Mouse (Mus musculus): ENCODE data around the gene Sfi1. TPM values are rescaled to one million over a fixed set of nuclear protein-coding genes. Genes with fewer than 3 reads are reported as not detected.
"Not testable (repeated sequence)": the region's sequence is repeated elsewhere in the genome, so short reads cannot be mapped to it uniquely, and the experiment has no call there.

The Sfi1 gene
- polyA plus RNA-seq, 1 experiment from 2014 or later: 3.1 TPM

DNA sequence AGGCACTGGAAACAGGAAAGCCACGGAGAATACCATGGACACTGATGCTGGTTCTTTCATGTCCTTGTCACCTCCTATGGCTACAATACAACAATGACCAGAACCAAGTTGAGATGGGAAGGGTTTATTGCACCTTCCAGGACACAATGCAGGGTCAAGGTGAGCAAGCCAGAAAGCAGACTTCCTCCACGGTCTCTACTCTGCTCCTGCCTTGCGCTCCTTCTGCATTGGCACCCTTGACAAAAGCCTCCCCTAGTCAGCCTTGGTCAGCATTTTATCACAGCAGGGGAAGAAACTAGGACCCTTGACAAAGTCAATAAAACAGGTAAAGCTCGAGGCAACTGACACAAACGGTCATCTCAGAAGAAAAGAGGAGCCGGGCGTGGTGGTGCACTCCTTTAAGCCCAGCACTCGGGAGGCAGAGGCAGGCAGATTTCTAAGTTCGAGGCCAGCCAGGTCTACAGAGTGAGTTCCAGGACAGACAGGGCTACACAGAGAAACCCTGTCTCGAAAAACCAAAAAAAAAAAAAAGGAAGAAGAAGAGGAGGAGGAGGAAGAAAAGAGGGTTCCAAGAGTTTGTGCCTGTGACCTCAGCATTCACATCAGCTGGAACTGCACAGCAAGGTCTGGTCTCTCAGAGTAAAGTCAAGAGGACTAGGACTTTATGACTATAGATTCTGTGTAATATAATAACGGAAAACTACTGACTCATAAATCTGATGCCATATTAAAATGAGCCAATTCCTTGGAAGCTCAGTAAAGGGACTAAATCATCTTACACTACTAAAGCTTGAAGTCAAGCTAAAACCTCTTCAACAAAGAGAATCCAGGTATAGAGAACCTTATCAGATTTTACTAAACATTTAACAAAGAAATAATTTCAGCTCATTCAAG is 19.6 kb downstream of the Sfi1 start:
- DNase-seq: peak; percentile 54
- 74% methylated on average over 11 of the region's 11 CpGs for WGBS (ENCODE audit: insufficient replicate concordance)
- H3K4me1 ChIP-seq (ENCODE audit: insufficient read depth); H3K36me3 ChIP-seq (replicated peaks; ENCODE audit: insufficient read depth, low read length); H3K27me3 ChIP-seq (ENCODE audit: insufficient read depth, low read length); H3K4me3 ChIP-seq (ENCODE audit: low read depth, low read length); H3K27ac ChIP-seq (ENCODE audit: low read depth); H3K9me3 ChIP-seq (ENCODE audit: low read length); H3K4me2 ChIP-seq (ENCODE audit: low read depth, low read length); H3K9ac ChIP-seq (replicated peaks): not testable (repeated sequence)
- peak; percentile 28 for ATAC-seq

GRCm38 (mm10) chr11:3172526-3172925 is 20.7 kb downstream of the Sfi1 start:
- not testable (repeated sequence) for DNase-seq; H3K4me2 ChIP-seq (ENCODE audit: low read depth, low read length); H3K9me3 ChIP-seq (ENCODE audit: low read length); H3K4me3 ChIP-seq (ENCODE audit: low read depth, low read length); H3K36me3 ChIP-seq (replicated peaks; ENCODE audit: insufficient read depth, low read length); H3K27ac ChIP-seq (ENCODE audit: low read depth); H3K4me1 ChIP-seq (ENCODE audit: insufficient read depth); ATAC-seq; H3K9ac ChIP-seq (replicated peaks); H3K27me3 ChIP-seq (ENCODE audit: insufficient read depth, low read length)
- WGBS (ENCODE audit: insufficient replicate concordance): 45% methylated on average over 4 of the region's 6 CpGs

DNA sequence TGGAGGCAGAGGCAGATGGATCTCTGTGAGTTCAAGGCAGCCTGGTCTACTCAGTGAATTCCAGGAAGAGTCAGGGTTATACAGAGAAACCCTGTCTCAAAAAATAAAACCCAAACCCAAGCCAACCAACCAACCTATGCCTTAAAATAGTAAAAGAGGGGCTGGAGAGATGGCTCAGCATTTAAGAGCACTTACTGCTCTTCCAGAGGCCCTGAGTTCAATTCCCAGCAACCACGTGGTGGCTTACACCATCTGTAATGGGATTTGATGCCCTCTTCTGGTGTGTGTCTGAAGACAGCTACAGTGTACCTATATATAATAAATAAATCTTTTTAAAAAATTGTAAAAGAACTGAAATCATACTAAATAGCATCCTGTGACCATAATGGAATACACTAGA is 21.3 kb downstream of the Sfi1 start:
- not testable (repeated sequence) for H3K9me3 ChIP-seq (ENCODE audit: low read length); H3K4me3 ChIP-seq (ENCODE audit: low read depth, low read length); H3K4me2 ChIP-seq (ENCODE audit: low read depth, low read length); H3K36me3 ChIP-seq (replicated peaks; ENCODE audit: insufficient read depth, low read length); H3K9ac ChIP-seq (replicated peaks); H3K27ac ChIP-seq (ENCODE audit: low read depth); ATAC-seq; H3K4me1 ChIP-seq (ENCODE audit: insufficient read depth); DNase-seq; H3K27me3 ChIP-seq (ENCODE audit: insufficient read depth, low read length)
- 61% methylated on average over 1 of the region's 1 CpGs for WGBS (ENCODE audit: insufficient replicate concordance)

- not testable (repeated sequence) for ATAC-seq; H3K27ac ChIP-seq (ENCODE audit: low read depth); H3K9ac ChIP-seq (replicated peaks); DNase-seq; H3K27me3 ChIP-seq (ENCODE audit: insufficient read depth, low read length); H3K9me3 ChIP-seq (ENCODE audit: low read length); H3K4me2 ChIP-seq (ENCODE audit: low read depth, low read length); H3K4me1 ChIP-seq (ENCODE audit: insufficient read depth); H3K36me3 ChIP-seq (replicated peaks; ENCODE audit: insufficient read depth, low read length); H3K4me3 ChIP-seq (ENCODE audit: low read depth, low read length)
- WGBS (ENCODE audit: insufficient replicate concordance): 58% methylated on average over 2 of the region's 2 CpGs
These were observed 24.2 kb downstream of the Sfi1 start for GRCm38 (mm10) chr11:3169042-3169441.

DNA sequence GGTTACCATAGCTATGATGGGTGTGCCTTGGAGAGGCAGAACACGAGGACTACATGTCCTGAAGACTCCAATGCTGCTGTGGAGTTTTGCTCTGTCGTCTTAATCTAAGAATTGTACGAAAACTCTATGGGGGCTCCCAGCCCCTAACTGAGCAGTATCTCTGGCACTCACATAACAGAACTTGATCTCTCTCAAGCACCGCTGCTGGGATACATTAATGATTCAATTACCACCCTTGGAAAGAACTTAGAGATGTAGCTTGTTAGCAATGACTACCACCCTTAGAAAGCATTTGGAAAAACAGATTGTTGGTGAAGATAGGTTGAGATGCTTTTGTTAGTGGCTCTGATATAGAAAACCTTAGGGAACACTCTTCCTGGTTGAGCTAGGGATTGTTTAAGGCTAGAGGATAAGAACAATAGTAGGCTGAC is 25.7 kb downstream of the Sfi1 start:
- not testable (repeated sequence) for H3K27ac ChIP-seq (ENCODE audit: low read depth); H3K4me2 ChIP-seq (ENCODE audit: low read depth, low read length); H3K4me3 ChIP-seq (ENCODE audit: low read depth, low read length); H3K4me1 ChIP-seq (ENCODE audit: insufficient read depth); H3K9ac ChIP-seq (replicated peaks); DNase-seq; H3K27me3 ChIP-seq (ENCODE audit: insufficient read depth, low read length); H3K36me3 ChIP-seq (replicated peaks; ENCODE audit: insufficient read depth, low read length); H3K9me3 ChIP-seq (ENCODE audit: low read length)
- 63% methylated on average over 4 of the region's 4 CpGs for WGBS (ENCODE audit: insufficient replicate concordance)
- ATAC-seq: peak; percentile 3

GRCm38 (mm10) chr11:3167129-3167528 is 26.1 kb downstream of the Sfi1 start:
- H3K4me2 ChIP-seq (ENCODE audit: low read depth, low read length); H3K4me1 ChIP-seq (ENCODE audit: insufficient read depth); H3K4me3 ChIP-seq (ENCODE audit: low read depth, low read length); H3K9ac ChIP-seq (replicated peaks); H3K27me3 ChIP-seq (ENCODE audit: insufficient read depth, low read length); H3K27ac ChIP-seq (ENCODE audit: low read depth); H3K36me3 ChIP-seq (replicated peaks; ENCODE audit: insufficient read depth, low read length); DNase-seq; H3K9me3 ChIP-seq (ENCODE audit: low read length): not testable (repeated sequence)
- 83% methylated on average over 4 of the region's 4 CpGs for WGBS (ENCODE audit: insufficient replicate concordance)
- ATAC-seq: peak; percentile 11

- not testable (repeated sequence) for H3K36me3 ChIP-seq (replicated peaks; ENCODE audit: insufficient read depth, low read length); H3K27me3 ChIP-seq (ENCODE audit: insufficient read depth, low read length); H3K4me3 ChIP-seq (ENCODE audit: low read depth, low read length); DNase-seq; H3K27ac ChIP-seq (ENCODE audit: low read depth); H3K9me3 ChIP-seq (ENCODE audit: low read length); H3K4me1 ChIP-seq (ENCODE audit: insufficient read depth); H3K4me2 ChIP-seq (ENCODE audit: low read depth, low read length); H3K9ac ChIP-seq (replicated peaks); ATAC-seq
These were observed 26.9 kb downstream of the Sfi1 start for GRCm38 (mm10) chr11:3166321-3166720.

GRCm38 (mm10) chr11:3165210-3165782 is 28.0 kb downstream of the Sfi1 start:
- H3K27ac ChIP-seq (ENCODE audit: low read depth); H3K36me3 ChIP-seq (replicated peaks; ENCODE audit: insufficient read depth, low read length); H3K4me1 ChIP-seq (ENCODE audit: insufficient read depth); H3K9ac ChIP-seq (replicated peaks); H3K4me3 ChIP-seq (ENCODE audit: low read depth, low read length); DNase-seq; H3K4me2 ChIP-seq (ENCODE audit: low read depth, low read length); H3K27me3 ChIP-seq (ENCODE audit: insufficient read depth, low read length); H3K9me3 ChIP-seq (ENCODE audit: low read length): not testable (repeated sequence)
- ATAC-seq: peak; percentile 16
- WGBS (ENCODE audit: insufficient replicate concordance): 74% methylated on average over 3 of the region's 5 CpGs

- not testable (repeated sequence) for H3K9ac ChIP-seq (replicated peaks); H3K27me3 ChIP-seq (ENCODE audit: insufficient read depth, low read length); DNase-seq; H3K9me3 ChIP-seq (ENCODE audit: low read length); ATAC-seq; H3K4me1 ChIP-seq (ENCODE audit: insufficient read depth); H3K27ac ChIP-seq (ENCODE audit: low read depth); H3K36me3 ChIP-seq (replicated peaks; ENCODE audit: insufficient read depth, low read length); H3K4me3 ChIP-seq (ENCODE audit: low read depth, low read length); H3K4me2 ChIP-seq (ENCODE audit: low read depth, low read length)
- 50% methylated on average over 3 of the region's 3 CpGs for WGBS (ENCODE audit: insufficient replicate concordance)
These were observed 29.6 kb downstream of the Sfi1 start for GRCm38 (mm10) chr11:3163661-3164060.

GRCm38 (mm10) chr11:3163122-3163521 is 30.1 kb downstream of the Sfi1 start:
- H3K9me3 ChIP-seq (ENCODE audit: low read length); H3K4me1 ChIP-seq (ENCODE audit: insufficient read depth); H3K27ac ChIP-seq (ENCODE audit: low read depth); H3K27me3 ChIP-seq (ENCODE audit: insufficient read depth, low read length); H3K36me3 ChIP-seq (replicated peaks; ENCODE audit: insufficient read depth, low read length); ATAC-seq; DNase-seq; H3K4me2 ChIP-seq (ENCODE audit: low read depth, low read length); H3K4me3 ChIP-seq (ENCODE audit: low read depth, low read length); H3K9ac ChIP-seq (replicated peaks): not testable (repeated sequence)
- WGBS (ENCODE audit: insufficient replicate concordance): 80% methylated on average over 2 of the region's 2 CpGs
